Mouse (Mus musculus) CH12.LX (cell line): ENCODE measurements around the gene Ndufa5. TPM values are rescaled to one million over a fixed set of nuclear protein-coding genes. Genes with fewer than 3 reads are reported as not detected.
A peak's percentile ranks its signal among the peaks of the same experiment; 100 is the strongest.

Source experiments
- DNase-seq: peaks from one replicate; pipeline ENCODE4 v3.0.0-alpha.2; 2013; ENCODE audit errors: extremely low read depth
- H3K27ac ChIP-seq: 2 replicates; pipeline ENCODE4 v1.5.1; 2012; ENCODE audit warnings: low read depth, mild to moderate bottlenecking, control low read depth, moderate library complexity; ENCODE audit not compliant: insufficient read depth
- H3K27me3 ChIP-seq: replicated peaks from 2 replicates; pipeline ENCODE3; 2012; ENCODE audit warnings: inconsistent platforms
- H3K36me3 ChIP-seq, 2 experiments: replicated peaks in 1 of 2; 2 replicates each; pipeline versions ENCODE3 to v1.6.1; 2012; ENCODE audit warnings: inconsistent platforms in 1 of 2, low read length in 1 of 2, mild to moderate bottlenecking in 1 of 2, mixed read lengths in 1 of 2, moderate library complexity in 1 of 2; ENCODE audit not compliant: control insufficient read depth in 1 of 2, insufficient read depth in 1 of 2
- H3K4me1 ChIP-seq, 2 experiments: 2 replicates each; pipeline ENCODE4 v1.6.1; 2012; ENCODE audit warnings: inconsistent platforms in 1 of 2, moderate library complexity in 1 of 2; ENCODE audit not compliant: insufficient read depth in 2 of 2, control insufficient read depth in 1 of 2
- H3K4me2 ChIP-seq: 2 replicates; pipeline ENCODE4 v1.6.1; 2012; ENCODE audit warnings: low read depth, mild to moderate bottlenecking, control low read depth; ENCODE audit not compliant: poor library complexity, insufficient read depth, severe bottlenecking
- H3K4me3 ChIP-seq, 3 experiments: fragments of 150-350 bp in 1 of 3; sonication (generic) in 1 of 3; replicated peaks in 1 of 3; 2 replicates each; pipeline versions ENCODE3 to v1.5.1; 2011 to 2012; ENCODE audit warnings: low read depth in 2 of 3, low read length in 2 of 3, mild to moderate bottlenecking in 2 of 3, moderate library complexity in 2 of 3, control low read depth in 1 of 3, improper control_type of control experiment in 1 of 3, inconsistent platforms in 1 of 3, mixed read lengths in 1 of 3; ENCODE audit not compliant: poor library complexity in 1 of 3
- H3K79me2 ChIP-seq: replicated peaks from 2 replicates; pipeline ENCODE4 v1.6.1; 2012; ENCODE audit warnings: mild to moderate bottlenecking, moderate library complexity; ENCODE audit not compliant: control insufficient read depth, poor library complexity, insufficient read depth, severe bottlenecking; ENCODE audit errors: extremely low read depth
- H3K9ac ChIP-seq: 2 replicates; pipeline ENCODE4 v1.6.1; 2012; ENCODE audit warnings: low read depth, mild to moderate bottlenecking, control low read depth, moderate library complexity; ENCODE audit not compliant: insufficient read depth
- H3K9me3 ChIP-seq: replicated peaks from 2 replicates; pipeline ENCODE3; 2012; ENCODE audit warnings: low read length, inconsistent platforms, mixed read lengths
- BHLHE40 ChIP-seq: IDR thresholded peaks from 2 replicates; pipeline ENCODE4 v1.6.1; 2011; ENCODE audit warnings: mild to moderate bottlenecking, low read depth, low read length, improper control_type of control experiment
- CHD1 ChIP-seq: IDR thresholded peaks from 2 replicates; pipeline ENCODE4 v1.6.1; 2012; ENCODE audit warnings: low read depth, low read length, improper control_type of control experiment, inconsistent platforms
- CTCF ChIP-seq, 2 experiments: IDR thresholded peaks in 1 of 2; conservative IDR thresholded peaks in 1 of 2; 2 replicates each; pipeline ENCODE4 v1.5.1; 2011 to 2012; ENCODE audit warnings: low read depth in 2 of 2, low read length in 2 of 2, improper control_type of control experiment in 1 of 2, inconsistent platforms in 1 of 2, mild to moderate bottlenecking in 1 of 2, moderate library complexity in 1 of 2
- E2F4 ChIP-seq: IDR thresholded peaks from 2 replicates; pipeline ENCODE4 v1.6.1; 2011; ENCODE audit warnings: low read depth, low read length, improper control_type of control experiment; ENCODE audit not compliant: insufficient replicate concordance
- GABPA ChIP-seq: IDR thresholded peaks from 2 replicates; pipeline ENCODE4 v1.6.1; 2012; ENCODE audit warnings: low read depth, low read length, improper control_type of control experiment, inconsistent platforms; ENCODE audit not compliant: insufficient replicate concordance
- HCFC1 ChIP-seq: IDR thresholded peaks from 2 replicates; pipeline ENCODE4 v1.6.1; 2012; ENCODE audit warnings: low read depth, mild to moderate bottlenecking, inconsistent platforms, low read length, improper control_type of control experiment
- JUND ChIP-seq: conservative IDR thresholded peaks from 2 replicates; pipeline ENCODE4 v1.6.1; 2011; ENCODE audit warnings: low read depth, low read length, improper control_type of control experiment
- MAFK ChIP-seq: IDR thresholded peaks from 2 replicates; pipeline ENCODE4 v1.6.1; 2011; ENCODE audit warnings: low read length, improper control_type of control experiment; ENCODE audit not compliant: insufficient replicate concordance
- MAX ChIP-seq: IDR thresholded peaks from 2 replicates; pipeline ENCODE4 v1.6.1; 2011; ENCODE audit warnings: low read length, improper control_type of control experiment
- MXI1 ChIP-seq: IDR thresholded peaks from 2 replicates; pipeline ENCODE4 v1.6.1; 2011; ENCODE audit warnings: mild to moderate bottlenecking, low read depth, low read length, improper control_type of control experiment
- MYC ChIP-seq: IDR thresholded peaks from 2 replicates; pipeline ENCODE4 v1.6.1; 2011; ENCODE audit warnings: low read depth, mild to moderate bottlenecking, improper control_type of control experiment, low read length
- PAX5 ChIP-seq: IDR thresholded peaks from 2 replicates; pipeline ENCODE4 v1.6.1; 2012; ENCODE audit warnings: low read length, inconsistent platforms, mixed read lengths
- RAD21 ChIP-seq: IDR thresholded peaks from 2 replicates; pipeline ENCODE4 v1.6.1; 2011; ENCODE audit warnings: low read depth, mild to moderate bottlenecking, low read length, improper control_type of control experiment, moderate library complexity
- SIN3A ChIP-seq: IDR thresholded peaks from 2 replicates; pipeline ENCODE4 v1.6.1; 2012; ENCODE audit warnings: low read length, improper control_type of control experiment, inconsistent platforms
- UBTF ChIP-seq: IDR thresholded peaks from 2 replicates; pipeline ENCODE4 v1.6.1; 2012; ENCODE audit warnings: low read depth, mild to moderate bottlenecking, inconsistent platforms, low read length, improper control_type of control experiment, moderate library complexity
- USF1 ChIP-seq: IDR thresholded peaks from 2 replicates; pipeline ENCODE4 v1.6.1; 2014; ENCODE audit warnings: low read depth, mild to moderate bottlenecking, inconsistent platforms, low read length, improper control_type of control experiment
- ZKSCAN1 ChIP-seq: IDR thresholded peaks from 2 replicates; pipeline ENCODE4 v1.6.1; 2012; ENCODE audit warnings: low read depth, inconsistent platforms, low read length, improper control_type of control experiment, borderline replicate concordance
- dilution Hi-C: fragments of 300-500 bp; cut with MboI; formaldehyde crosslinking; loops from 2 replicates; pipeline ENCODE4 v1.14.3; 2020; ENCODE audit warnings: low sequenced_read_pairs; ENCODE audit not compliant: extremely low pct_unique_long_range_greater_than_20kb, extremely low pct_ligation_motif_present
- in situ Hi-C: fragments of 300-500 bp; cut with MboI; formaldehyde crosslinking; loops from 3 replicates; pipeline ENCODE4 v1.14.3; 2019; ENCODE audit warnings: low sequenced_read_pairs, low pct_ligation_motif_present, low pct_unique_long_range_greater_than_20kb, mixed read lengths
- polyA plus RNA-seq: library from polyadenylated mRNA; unstranded; fragments of >175 nt; gene quantifications from 2 replicates; pipeline ENCODE4 v1.2.1, GENCODE M21; 2012; ENCODE audit warnings: low read depth; ENCODE audit not compliant: insufficient read length
- total RNA-seq, 2 experiments: library from RNA; depleted of rRNA; stranded (reverse); fragments of 300-350 nt in 1 of 2; fragments of >200 nt in 1 of 2; gene quantifications; 2 replicates each; pipeline ENCODE4 v1.2.3; 2012 to 2014

Gene Ndufa5
- total and polyA plus RNA-seq, 3 experiments = 67.2 to 372 (median 162) TPM

DNA sequence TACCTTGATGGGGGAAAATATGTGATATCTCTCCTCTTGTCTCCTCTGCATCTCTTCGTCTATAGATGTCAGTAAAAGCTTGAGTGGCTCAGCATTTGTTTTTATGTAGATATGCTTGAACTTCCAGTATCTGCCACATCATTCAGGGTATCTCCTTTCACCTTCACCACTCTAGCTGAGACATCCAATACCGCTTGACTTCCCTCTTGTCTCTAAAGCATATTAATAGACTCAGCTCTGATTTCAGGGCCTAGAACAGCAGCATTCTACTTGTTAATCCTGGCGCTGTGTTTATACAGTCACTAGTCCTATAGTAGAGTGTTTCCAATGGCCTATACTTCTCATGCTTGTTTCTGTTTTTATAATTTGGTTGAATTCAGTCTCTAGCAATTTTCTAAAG, 5.0 kb upstream of the Ndufa5 start:
- Histone ChIP-seq H3K79me2 (no peaks in the 10 kb centered on the region; the same call in 1 of the 2 replicates), H3K9me3 (peaks cover 3% of the 10 kb centered on the region), H3K27ac (no peak overlapping the region), H3K4me1 (peaks cover 5 to 28% of the 10 kb centered on the region in 2 experiments; a peak in 3 of 4 replicates), H3K36me3 (no peaks in the 10 kb centered on the region), H3K4me3 (no peak overlapping the region), H3K27me3 (no peaks in the 10 kb centered on the region), H3K4me2 (no peak overlapping the region), H3K9ac (no peak overlapping the region)
- dilution Hi-C loops = no loop called here
- in situ Hi-C loops = no loop called here
- peak; percentile 33 for TF ChIP-seq RAD21
- TF ChIP-seq E2F4 = no peak
- peak in 1 of 2 experiments; percentile 24; a peak in 2 of 4 replicates for TF ChIP-seq CTCF (conservative IDR thresholded peaks at IDR 0.05 in 1 of 2, IDR thresholded peaks at IDR 0.05 in 1 of 2; ENCODE audit: low read depth in 2 of 2, low read length in 2 of 2)
- DNase-seq = no peak

DNA sequence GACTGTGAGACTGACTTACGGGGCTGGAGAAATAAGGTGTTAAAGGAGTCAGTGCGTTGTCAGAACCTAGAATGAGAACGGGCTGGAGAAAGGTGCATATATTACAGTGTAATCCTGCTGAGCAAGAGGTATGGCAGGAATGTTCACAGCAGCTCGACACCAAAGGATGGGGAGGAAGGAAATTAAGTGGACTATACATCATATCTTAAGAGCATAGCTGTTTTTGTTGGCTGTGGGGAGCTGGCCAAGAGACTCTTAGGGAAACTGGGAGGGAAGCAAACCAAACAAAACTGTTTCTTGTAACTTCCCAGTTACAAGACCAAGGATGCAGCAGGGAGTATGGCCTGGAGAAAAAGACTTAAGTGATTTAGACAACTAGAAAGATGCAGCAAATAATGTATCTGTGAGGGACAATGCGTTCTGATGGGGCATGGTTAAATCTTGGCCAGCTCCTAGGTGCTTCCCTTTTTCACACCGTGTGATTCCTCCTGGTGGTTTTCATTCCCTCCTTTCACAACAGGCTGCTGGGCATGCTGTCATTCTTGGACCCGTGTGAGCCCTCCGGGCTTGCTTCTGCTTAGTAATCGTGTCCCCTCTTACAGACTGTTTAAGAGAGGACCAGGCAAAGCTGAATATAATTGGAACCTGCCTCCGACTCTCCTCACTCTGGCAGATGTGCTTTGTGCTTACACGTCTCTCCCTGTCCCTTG, 3.1 kb upstream of the Ndufa5 start:
- dilution Hi-C loops = no loop called here
- Histone ChIP-seq H3K4me2 (no peak overlapping the region), H3K36me3 (no peaks in the 10 kb centered on the region), H3K27me3 (no peaks in the 10 kb centered on the region), H3K27ac (no peak overlapping the region), H3K4me3 (no peak overlapping the region), H3K79me2 (peaks cover 12% of the 10 kb centered on the region), H3K9me3 (peaks cover 3% of the 10 kb centered on the region), H3K4me1 (peaks cover 7 to 33% of the 10 kb centered on the region in 2 experiments), H3K9ac (peak overlapping the region; percentile 23)
- in situ Hi-C loops = no loop called here
- DNase-seq = no peak
- TF ChIP-seq MYC (no peak), GABPA (no peak), BHLHE40 (no peak), CHD1 (no peak), USF1 (no peak), JUND (no peak), MAX (no peak), ZKSCAN1 (no peak), PAX5 (no peak), HCFC1 (no peak), MXI1 (no peak), SIN3A (no peak), UBTF (no peak), CTCF (conservative IDR thresholded peaks at IDR 0.05 in 1 of 2, IDR thresholded peaks at IDR 0.05 in 1 of 2; ENCODE audit: low read depth in 2 of 2, low read length in 2 of 2) (no peak), MAFK (no peak)
